Mouse (Mus musculus) kidney, adult 2 months (tissue): Measurements from ENCODE around the gene Tuba1c. TPM values are rescaled to one million over a fixed set of nuclear protein-coding genes. Genes with fewer than 3 reads are reported as not detected.
A peak's percentile ranks its signal among the peaks of the same experiment; 100 is the strongest.

Experiments
- DNase-seq: peaks from one replicate; pipeline ENCODE4 v3.0.0; 2021
- H3K27ac ChIP-seq: fragments of 200-500 bp; 2 replicates; pipeline ENCODE4 v1.5.1; 2012; ENCODE audit warnings: low read depth, low read length, control low read depth, inconsistent platforms; ENCODE audit not compliant: insufficient read depth
- H3K27me3 ChIP-seq: fragments of 200-500 bp; replicated peaks from 2 replicates; pipeline ENCODE4 v1.6.1; 2012; ENCODE audit warnings: mild to moderate bottlenecking, moderate library complexity, low read length, inconsistent platforms; ENCODE audit not compliant: control insufficient read depth, insufficient read depth
- H3K36me3 ChIP-seq: fragments of 200-500 bp; 2 replicates; pipeline ENCODE4 v1.6.1; 2012; ENCODE audit warnings: mild to moderate bottlenecking, moderate library complexity, low read length, inconsistent platforms; ENCODE audit not compliant: control insufficient read depth, insufficient read depth
- H3K4me1 ChIP-seq: fragments of 200-500 bp; 2 replicates; pipeline ENCODE4 v1.6.1; 2011; ENCODE audit warnings: low read length; ENCODE audit not compliant: control insufficient read depth, insufficient read depth
- H3K4me3 ChIP-seq: fragments of 200-500 bp; 2 replicates; pipeline ENCODE4 v1.5.1; 2011; ENCODE audit warnings: mild to moderate bottlenecking, low read depth, low read length, control low read depth; ENCODE audit not compliant: insufficient read depth
- CTCF ChIP-seq: fragments of 200-500 bp; conservative IDR thresholded peaks from 2 replicates; pipeline ENCODE4 v1.5.1; 2011; ENCODE audit warnings: low read depth, mild to moderate bottlenecking, control low read depth, low read length, moderate library complexity, mixed read lengths; ENCODE audit not compliant: insufficient read depth, insufficient read length
- POLR2A ChIP-seq: fragments of 200-500 bp; IDR thresholded peaks from one replicate; pipeline ENCODE4 v1.6.1; 2011; ENCODE audit warnings: low read depth, low read length, control low read depth
- WGBS: fragments of 180-500 bp; shearing (Covaris S2); methylation state at CpG from one replicate; pipeline ENCODE4 v1.1.7; 2018; 5-methylcytosine and 5-hydroxymethylcytosine counted together
- polyA plus RNA-seq: library from polyadenylated mRNA; depleted of rRNA; stranded (reverse); fragments of >200 nt; gene quantifications from 2 replicates; pipeline ENCODE4 v1.2.3, GENCODE M21; 2012

Tuba1c gene
- polyA plus RNA-seq, 1 experiment: 128 TPM

GRCm38 (mm10) chr15:99024668-99025314 lies 4.9 kb upstream of the Tuba1c start:
- WGBS: 17% methylated on average over 7 of the region's 8 CpGs
- DNase-seq: peak; percentile 83

GRCm38 (mm10) chr15:99025414-99025813 lies 4.3 kb upstream of the Tuba1c start:
- Histone ChIP-seq H3K27ac (no peak overlapping the region), H3K4me1 (peaks cover 3% of the 10 kb centered on the region; the same call in 1 of the 2 replicates), H3K36me3 (no peaks in the 10 kb centered on the region), H3K27me3 (no peaks in the 10 kb centered on the region), H3K4me3 (no peak overlapping the region)
- TF ChIP-seq CTCF (no peak), POLR2A (no peak)
- DNase-seq: no peak
- WGBS: 77% methylated on average over 13 of the region's 13 CpGs

More at GRCm38 (mm10) chr15:99024668-99025314, 4.9 kb upstream of the Tuba1c start:
- TF ChIP-seq POLR2A (no peak), CTCF (peak; percentile 70)
- Histone ChIP-seq H3K4me1 (peaks cover 3% of the 10 kb centered on the region; the same call in 1 of the 2 replicates), H3K36me3 (no peaks in the 10 kb centered on the region), H3K27me3 (no peaks in the 10 kb centered on the region), H3K27ac (no peak overlapping the region), H3K4me3 (no peak overlapping the region)

GRCm38 (mm10) chr15:99026259-99026658 lies 3.4 kb upstream of the Tuba1c start:
- Histone ChIP-seq H3K36me3 (no peaks in the 10 kb centered on the region), H3K27ac (no peak overlapping the region), H3K4me3 (no peak overlapping the region), H3K4me1 (peaks cover 3% of the 10 kb centered on the region; the same call in 1 of the 2 replicates), H3K27me3 (no peaks in the 10 kb centered on the region)
- TF ChIP-seq POLR2A (no peak), CTCF (peak; percentile 55; the same call in 1 of the 2 replicates)
- 57% methylated on average over 4 of the region's 4 CpGs for WGBS
- no peak for DNase-seq

- TF ChIP-seq POLR2A (no peak), CTCF (no peak)
- no peak overlapping the region for H3K27ac ChIP-seq
- H3K4me1 ChIP-seq: peaks cover 6% of the 10 kb centered on the region; the same call in 1 of the 2 replicates
- no peak overlapping the region for H3K4me3 ChIP-seq
- no peak for DNase-seq
- 79% methylated on average over 5 of the region's 5 CpGs for WGBS
- H3K36me3 ChIP-seq: no peaks in the 10 kb centered on the region
- no peaks in the 10 kb centered on the region for H3K27me3 ChIP-seq
Measured at GRCm38 (mm10) chr15:99027116-99027515, 2.6 kb upstream of the Tuba1c start.

- peaks cover 24% of the 10 kb centered on the region; the same call in 1 of the 2 replicates for H3K4me1 ChIP-seq
- no peaks in the 10 kb centered on the region for H3K27me3 ChIP-seq
- H3K36me3 ChIP-seq: no peaks in the 10 kb centered on the region
- DNase-seq: no peak
- H3K27ac ChIP-seq: peak overlapping the region; percentile 89
- WGBS: 6% methylated on average over 10 of the region's 10 CpGs
- no peak for TF ChIP-seq CTCF
- no peak for TF ChIP-seq POLR2A
- peak overlapping the region; percentile 73 for H3K4me3 ChIP-seq
Measured at GRCm38 (mm10) chr15:99028874-99029458, 725 bp upstream of the Tuba1c start.

GRCm38 (mm10) chr15:99030585-99031387 lies 1.1 kb downstream of the Tuba1c start:
- Histone ChIP-seq H3K27me3 (no peaks in the 10 kb centered on the region), H3K4me3 (peak overlapping the region; percentile 73), H3K4me1 (peaks cover 29% of the 10 kb centered on the region; the same call in 1 of the 2 replicates), H3K27ac (peak overlapping the region; percentile 81), H3K36me3 (peaks cover 5% of the 10 kb centered on the region; the same call in 1 of the 2 replicates)
- 5% methylated on average over 26 of the region's 26 CpGs for WGBS
- DNase-seq: peak; percentile 79
- TF ChIP-seq CTCF (no peak), POLR2A (no peak)

GRCm38 (mm10) chr15:99031388-99031675 lies 1.6 kb downstream of the Tuba1c start:
- Histone ChIP-seq H3K27me3 (no peaks in the 10 kb centered on the region), H3K36me3 (peaks cover 5% of the 10 kb centered on the region; the same call in 1 of the 2 replicates), H3K4me3 (peak overlapping the region; percentile 73), H3K27ac (peak overlapping the region; percentile 81), H3K4me1 (peaks cover 29% of the 10 kb centered on the region; the same call in 1 of the 2 replicates)
- WGBS: 54% methylated on average over 4 of the region's 4 CpGs
- no peak for DNase-seq
- TF ChIP-seq POLR2A (no peak), CTCF (no peak)
